In the genomic region with DNA sequence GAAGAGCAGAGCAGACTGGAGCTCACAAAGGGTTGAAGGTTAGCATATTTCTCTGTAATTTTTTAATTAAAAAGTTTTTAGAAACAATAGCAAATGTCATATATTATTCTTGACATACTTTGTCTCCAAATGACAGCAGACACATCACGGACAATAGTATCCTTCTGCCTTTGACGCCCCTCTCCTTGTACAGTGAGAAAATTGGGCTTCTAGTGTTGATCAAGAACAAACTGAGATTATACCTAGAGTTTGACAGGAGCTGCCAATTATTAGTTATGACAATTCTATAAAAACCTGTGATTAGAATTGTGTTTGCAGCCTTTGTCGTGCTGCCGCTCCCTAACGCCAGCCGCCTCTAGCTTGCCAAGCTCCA, we compare ENCODE assay signal across 14 mouse cellular contexts. TPM values are rescaled to one million over a fixed set of nuclear protein-coding genes. Genes with fewer than 3 reads are reported as not detected.
DNase-seq lines count a peak whose midpoint lies in the region; ATAC-seq lines count a peak whose summit lies in the region.
"Had no signal": no experiment of that assay in that cellular context is flagged by ENCODE, and none has a peak within 500 bp of the region (broad histone marks: within the 10 kb centered on the region; RNA-seq: fewer than 3 reads in every experiment).

No protein-coding gene starts in this region.

- no peaks in the 10 kb centered on the region for H3K27me3 ChIP-seq in liver, embryonic 12.5 days (replicated peaks)
- H3K27me3 ChIP-seq in liver, embryonic 11.5 days (replicated peaks; ENCODE audit: control insufficient read depth, insufficient read depth, low read length) = no peaks in the 10 kb centered on the region
- no peaks in the 10 kb centered on the region for H3K27me3 ChIP-seq in forebrain, embryonic 14.5 days (replicated peaks; ENCODE audit: control insufficient read depth, insufficient read depth, low read length)
- no peaks in the 10 kb centered on the region for H3K27me3 ChIP-seq in hindbrain, embryonic 13.5 days
- H3K27me3 ChIP-seq in midbrain, embryonic 15.5 days (replicated peaks) = no peaks in the 10 kb centered on the region
- no peaks in the 10 kb centered on the region for H3K27me3 ChIP-seq in kidney, embryonic 15.5 days

- peak overlapping the region; percentile 36; the same call in 1 of the 2 replicates for H3K27ac ChIP-seq in liver, embryonic 12.5 days
- H3K27ac ChIP-seq in liver, embryonic 11.5 days (ENCODE audit: low read depth, low read length) = no peak overlapping the region
- H3K27ac ChIP-seq in forebrain, embryonic 14.5 days (ENCODE audit: low read depth, low read length) = no peak overlapping the region
- peak overlapping the region; percentile 66 for H3K27ac ChIP-seq in hindbrain, embryonic 13.5 days
- H3K27ac ChIP-seq in midbrain, embryonic 15.5 days = peak overlapping the region; percentile 10; the same call in 1 of the 2 replicates
- no peak overlapping the region for H3K27ac ChIP-seq in kidney, embryonic 15.5 days

- H3K9ac ChIP-seq in liver, embryonic 12.5 days = no peak overlapping the region
- H3K9ac ChIP-seq in liver, embryonic 11.5 days (ENCODE audit: low read depth, low read length) = no peak overlapping the region
- no peak overlapping the region for H3K9ac ChIP-seq in forebrain, embryonic 14.5 days (ENCODE audit: low read length)
- no peak overlapping the region for H3K9ac ChIP-seq in hindbrain, embryonic 13.5 days
- H3K9ac ChIP-seq in midbrain, embryonic 15.5 days = no peak overlapping the region
- H3K9ac ChIP-seq in kidney, embryonic 15.5 days = no peak overlapping the region

- H3K36me3 ChIP-seq in liver, embryonic 12.5 days = no peaks in the 10 kb centered on the region
- H3K36me3 ChIP-seq in liver, embryonic 11.5 days (ENCODE audit: control insufficient read depth, insufficient read depth, low read length) = no peaks in the 10 kb centered on the region
- H3K36me3 ChIP-seq in forebrain, embryonic 14.5 days (ENCODE audit: control insufficient read depth, insufficient read depth, low read length) = no peaks in the 10 kb centered on the region
- H3K36me3 ChIP-seq in hindbrain, embryonic 13.5 days = no peaks in the 10 kb centered on the region
- no peaks in the 10 kb centered on the region for H3K36me3 ChIP-seq in midbrain, embryonic 15.5 days (replicated peaks)
- H3K36me3 ChIP-seq in kidney, embryonic 15.5 days = no peaks in the 10 kb centered on the region

- H3K9me3 ChIP-seq in liver, embryonic 12.5 days (replicated peaks) = no peaks in the 10 kb centered on the region
- no peaks in the 10 kb centered on the region for H3K9me3 ChIP-seq in liver, embryonic 11.5 days (ENCODE audit: control insufficient read depth, low read length)
- no peaks in the 10 kb centered on the region for H3K9me3 ChIP-seq in forebrain, embryonic 14.5 days (replicated peaks; ENCODE audit: control insufficient read depth, low read length)
- no peaks in the 10 kb centered on the region for H3K9me3 ChIP-seq in hindbrain, embryonic 13.5 days
- H3K9me3 ChIP-seq in midbrain, embryonic 15.5 days = no peaks in the 10 kb centered on the region
- H3K9me3 ChIP-seq in kidney, embryonic 15.5 days (replicated peaks) = no peaks in the 10 kb centered on the region

- ATAC-seq in liver, embryonic 12.5 days = no peak
- no peak for ATAC-seq in liver, embryonic 11.5 days (replicated peaks; ENCODE audit: low FRiP score)
- peak; percentile 32; the same call in 1 of the 2 replicates for ATAC-seq in forebrain, embryonic 14.5 days
- ATAC-seq in hindbrain, embryonic 13.5 days (ENCODE audit: low FRiP score) = peak; percentile 55; the same call in 1 of the 2 replicates
- no peak for ATAC-seq in midbrain, embryonic 15.5 days (replicated peaks)
- no peak for ATAC-seq in kidney, embryonic 15.5 days (replicated peaks; ENCODE audit: low FRiP score)

- no peak overlapping the region for H3K4me2 ChIP-seq in liver, embryonic 12.5 days
- no peak overlapping the region for H3K4me2 ChIP-seq in liver, embryonic 11.5 days
- H3K4me2 ChIP-seq in forebrain, embryonic 14.5 days (ENCODE audit: low read length) = no peak overlapping the region
- no peak overlapping the region for H3K4me2 ChIP-seq in hindbrain, embryonic 13.5 days
- H3K4me2 ChIP-seq in midbrain, embryonic 15.5 days = no peak overlapping the region
- no peak overlapping the region for H3K4me2 ChIP-seq in kidney, embryonic 15.5 days
- H3K4me2 ChIP-seq: heart, embryonic 11.5 days had no signal

- DNase-seq in liver, embryonic 11.5 days (ENCODE audit: low spot score) = no peak
- DNase-seq in forebrain, embryonic 14.5 days (ENCODE audit: low spot score) = no peak
- no peak for DNase-seq in Muller cell, postnatal 12 days (ENCODE audit: inconsistent ontology term)
- DNase-seq: adrenal gland, adult 2 months; cerebellum, adult 11-12 months; cerebellum, postnatal 36 days; kidney, adult 9 months; right cerebral cortex, postnatal 25 days had no signal

- 88% methylated on average over 6 of the region's 6 CpGs for WGBS in liver, embryonic 12.5 days (ENCODE audit: insufficient replicate concordance)
- 93% methylated on average over 6 of the region's 6 CpGs for WGBS in liver, embryonic 11.5 days
- WGBS in forebrain, embryonic 14.5 days = 93% methylated on average over 6 of the region's 6 CpGs
- 80% methylated on average over 6 of the region's 6 CpGs for WGBS in hindbrain, embryonic 13.5 days
- WGBS in midbrain, embryonic 15.5 days = 80% methylated on average over 6 of the region's 6 CpGs
- WGBS in kidney, embryonic 15.5 days = 91% methylated on average over 6 of the region's 6 CpGs

- H3K4me3 ChIP-seq in liver, embryonic 12.5 days = no peak overlapping the region
- H3K4me3 ChIP-seq in liver, embryonic 11.5 days (ENCODE audit: low read depth, low read length) = no peak overlapping the region
- H3K4me3 ChIP-seq in forebrain, embryonic 14.5 days (ENCODE audit: low read depth, low read length) = no peak overlapping the region
- H3K4me3 ChIP-seq in hindbrain, embryonic 13.5 days = no peak overlapping the region
- no peak overlapping the region for H3K4me3 ChIP-seq in midbrain, embryonic 15.5 days
- no peak overlapping the region for H3K4me3 ChIP-seq in kidney, embryonic 15.5 days (replicated peaks)
- H3K4me3 ChIP-seq: myocyte had no signal

- peaks cover 8% of the 10 kb centered on the region; the same call in 1 of the 2 replicates for H3K4me1 ChIP-seq in liver, embryonic 12.5 days
- H3K4me1 ChIP-seq in liver, embryonic 11.5 days (replicated peaks; ENCODE audit: control insufficient read depth, insufficient read depth, low read length) = peaks cover 5% of the 10 kb centered on the region; the same call in 1 of the 2 replicates
- H3K4me1 ChIP-seq in forebrain, embryonic 14.5 days (ENCODE audit: control insufficient read depth, insufficient read depth, low read length) = peaks cover 9% of the 10 kb centered on the region
- H3K4me1 ChIP-seq in hindbrain, embryonic 13.5 days (replicated peaks) = peaks cover 10% of the 10 kb centered on the region
- H3K4me1 ChIP-seq in midbrain, embryonic 15.5 days = peaks cover 10% of the 10 kb centered on the region; the same call in 1 of the 2 replicates
- peaks cover 3% of the 10 kb centered on the region; the same call in 1 of the 2 replicates for H3K4me1 ChIP-seq in kidney, embryonic 15.5 days

RNA-seq across cellular contexts. Expression of a gene that starts 48.5 kb away (rescaled TPM):
- 136 and 146 TPM in 2 replicates for polyA plus RNA-seq in liver, embryonic 12.5 days (2016; fragmentation: Nextera tagmentation; extraction: Ambion mirVana)
- polyA plus RNA-seq in liver, embryonic 11.5 days (2014; fragmentation: Nextera tagmentation; extraction: Ambion mirVana) = 156 and 172 TPM in 2 replicates
- 201 and 206 TPM in 2 replicates for polyA plus RNA-seq in forebrain, embryonic 14.5 days (2014; fragmentation: Nextera tagmentation; extraction: Ambion mirVana)
- polyA plus RNA-seq in hindbrain, embryonic 13.5 days (2015; fragmentation: Nextera tagmentation; extraction: Ambion mirVana) = 232 and 239 TPM in 2 replicates
- 171 and 189 TPM in 2 replicates for polyA plus RNA-seq in midbrain, embryonic 15.5 days (2015; fragmentation: Nextera tagmentation; extraction: Ambion mirVana)
- 215 and 235 TPM in 2 replicates for polyA plus RNA-seq in kidney, embryonic 15.5 days (2015; fragmentation: Nextera tagmentation; extraction: Ambion mirVana)

Comparison
In these comparisons a context has a peak if more than half of its experiments do, and no peak if none do; other contexts are left out.
1. H3K27ac ChIP-seq: peak in liver, embryonic 12.5 days (single experiment), hindbrain, embryonic 13.5 days (single experiment) and midbrain, embryonic 15.5 days (single experiment); none in liver, embryonic 11.5 days (single experiment), forebrain, embryonic 14.5 days (single experiment) and kidney, embryonic 15.5 days (single experiment).
2. ATAC-seq: peak in forebrain, embryonic 14.5 days (single experiment) and hindbrain, embryonic 13.5 days (single experiment); none in liver, embryonic 12.5 days (single experiment), liver, embryonic 11.5 days (single experiment), midbrain, embryonic 15.5 days (single experiment) and kidney, embryonic 15.5 days (single experiment).